Mouse (Mus musculus) thymus, adult 2 months (tissue): ENCODE measurements around the gene Tram2. TPM values are rescaled to one million over a fixed set of nuclear protein-coding genes. Genes with fewer than 3 reads are reported as not detected.
A peak's percentile ranks its signal among the peaks of the same experiment; 100 is the strongest.

ENCODE experiments used
- DNase-seq: peaks from one replicate; pipeline ENCODE4 v3.0.0; 2021
- H3K27ac ChIP-seq: fragments of 200-500 bp; 2 replicates; pipeline ENCODE4 v1.5.1; 2012; ENCODE audit warnings: low read length, control low read depth; ENCODE audit not compliant: control insufficient read depth, insufficient read depth
- H3K27me3 ChIP-seq: fragments of 200-500 bp; 2 replicates; pipeline ENCODE4 v1.6.1; 2012; ENCODE audit warnings: mild to moderate bottlenecking, low read length, moderate library complexity, mixed read lengths; ENCODE audit not compliant: control insufficient read depth, insufficient read depth
- H3K36me3 ChIP-seq: fragments of 200-500 bp; 2 replicates; pipeline ENCODE4 v1.6.1; 2012; ENCODE audit warnings: mild to moderate bottlenecking, low read length, moderate library complexity; ENCODE audit not compliant: control insufficient read depth, insufficient read depth
- H3K4me1 ChIP-seq: fragments of 200-500 bp; replicated peaks from 2 replicates; pipeline ENCODE4 v1.6.1; 2012; ENCODE audit warnings: low read length; ENCODE audit not compliant: control insufficient read depth, insufficient read depth
- H3K4me3 ChIP-seq: fragments of 200-500 bp; 2 replicates; pipeline ENCODE4 v1.5.1; 2012; ENCODE audit warnings: mild to moderate bottlenecking, low read length, control low read depth, moderate library complexity; ENCODE audit not compliant: control insufficient read depth, insufficient read depth
- CTCF ChIP-seq: fragments of 200-500 bp; IDR thresholded peaks from 2 replicates; pipeline ENCODE4 v1.5.1; 2012; ENCODE audit warnings: mild to moderate bottlenecking, control low read depth, low read length, moderate library complexity, borderline replicate concordance; ENCODE audit not compliant: control insufficient read depth, poor library complexity, insufficient read depth; ENCODE audit errors: extremely low read depth
- POLR2A ChIP-seq: fragments of 200-500 bp; IDR thresholded peaks from 2 replicates; pipeline ENCODE4 v1.6.1; 2012; ENCODE audit warnings: mild to moderate bottlenecking, low read length, control low read depth, moderate library complexity; ENCODE audit not compliant: control insufficient read depth, poor library complexity, insufficient read depth; ENCODE audit errors: extremely low read depth
- WGBS: fragments of 180-500 bp; shearing (Covaris S2); methylation state at CpG from one replicate; pipeline ENCODE4 v1.1.7; 2018; 5-methylcytosine and 5-hydroxymethylcytosine counted together
- polyA plus RNA-seq: library from polyadenylated mRNA; depleted of rRNA; stranded (reverse); fragments of >200 nt; gene quantifications from 2 replicates; pipeline ENCODE4 v1.2.3, GENCODE M21; 2012; rRNA removed

Tram2 gene
- polyA plus RNA-seq, 1 experiment = 9.2 TPM

DNA sequence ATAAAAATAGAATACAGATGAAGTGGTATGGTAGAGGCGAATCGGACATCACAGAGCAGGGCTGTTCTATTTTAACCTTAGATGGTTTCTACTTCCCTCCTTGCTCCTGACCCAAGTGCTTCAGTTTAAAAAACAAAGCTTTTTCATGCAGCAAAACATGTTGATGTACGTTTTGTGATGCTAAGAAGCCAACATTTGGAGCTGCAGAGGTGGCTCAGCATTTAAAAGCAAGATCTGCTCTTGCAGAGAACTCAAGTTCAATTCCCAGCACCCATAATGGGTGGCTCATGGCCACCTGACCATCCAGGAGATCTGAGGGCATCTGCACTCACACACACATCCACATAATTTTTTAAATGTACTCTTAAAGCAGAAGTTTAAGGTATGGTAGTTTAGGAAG is 124.2 kb downstream of the Tram2 start:
- no peak overlapping the region for H3K4me3 ChIP-seq
- no peak overlapping the region for H3K27ac ChIP-seq
- H3K27me3 ChIP-seq = no peaks in the 10 kb centered on the region
- WGBS = 83% methylated on average over 3 of the region's 3 CpGs
- H3K36me3 ChIP-seq = no peaks in the 10 kb centered on the region
- peaks cover 11% of the 10 kb centered on the region for H3K4me1 ChIP-seq
- no peak for DNase-seq
- no peak for TF ChIP-seq CTCF

DNA sequence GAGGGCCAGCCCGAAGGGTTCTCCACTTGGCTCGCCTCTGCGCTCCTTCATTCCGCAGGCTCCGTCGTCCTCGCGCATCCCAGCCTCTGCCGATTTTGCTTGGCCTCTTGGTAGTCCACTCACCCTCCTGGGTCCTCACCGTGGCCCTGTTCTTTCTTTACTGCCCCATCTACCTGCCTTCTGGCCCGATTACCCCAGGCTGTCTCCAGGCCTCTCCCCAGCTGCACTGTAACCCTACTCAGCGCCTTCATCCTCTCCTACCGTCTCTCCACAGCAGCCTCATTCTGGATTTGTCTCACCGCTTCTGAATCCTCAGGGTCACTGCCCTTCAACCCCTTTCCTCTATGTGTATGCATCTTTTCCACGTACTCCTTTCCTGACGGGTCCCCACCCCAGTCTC is 127.2 kb downstream of the Tram2 start:
- Histone ChIP-seq H3K4me1 (peaks cover 11% of the 10 kb centered on the region), H3K27ac (no peak overlapping the region), H3K27me3 (no peaks in the 10 kb centered on the region), H3K4me3 (peak overlapping the region; percentile 42), H3K36me3 (no peaks in the 10 kb centered on the region)
- WGBS = 30% methylated on average over 16 of the region's 16 CpGs
- no peak for DNase-seq
- TF ChIP-seq CTCF (no peak), POLR2A (no peak)

DNA sequence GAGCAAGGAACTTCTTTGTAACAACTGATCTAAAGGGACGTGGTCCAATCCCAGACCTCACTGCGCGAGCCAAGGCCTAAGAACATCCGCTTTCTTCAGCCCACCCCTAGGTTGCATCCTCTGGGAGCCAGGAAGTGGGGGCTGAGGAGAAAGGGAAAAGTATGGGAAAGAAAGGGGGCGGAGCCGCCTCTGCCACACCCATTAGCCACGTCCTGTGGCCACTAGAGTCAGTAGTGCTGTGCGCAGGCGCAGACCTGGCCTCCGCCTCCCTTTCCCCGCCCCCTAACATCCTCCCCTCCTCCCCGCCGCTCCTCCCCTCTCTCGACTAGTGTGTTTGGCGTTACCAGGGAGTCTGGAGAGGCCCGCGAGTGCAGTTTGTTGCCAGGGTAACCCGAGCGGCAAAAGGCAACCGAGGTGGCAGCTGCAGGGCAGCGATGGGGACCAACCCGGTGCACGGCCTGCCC is 127.7 kb downstream of the Tram2 start, which contains the start of gene Efhc1:
Gene Efhc1 (plus strand): TSS at position 327 of the 464 bp plus-strand sequence.
- H3K36me3 ChIP-seq = no peaks in the 10 kb centered on the region
- TF ChIP-seq CTCF (no peak), POLR2A (no peak; the same call in 1 of the 2 replicates)
- H3K27me3 ChIP-seq = no peaks in the 10 kb centered on the region
- WGBS = 9% methylated on average over 22 of the region's 23 CpGs
- H3K27ac ChIP-seq = no peak within 1 kb of the TSS
- peak; percentile 85 for DNase-seq
- H3K4me3 ChIP-seq = peak within 1 kb of the TSS; percentile 42
- H3K4me1 ChIP-seq = peaks cover 11% of the 10 kb centered on the region

Other genes starting within 250 kb of the Tram2 start
- gene Paqr8, start 188.6 kb downstream of the Tram2 start, polyA plus RNA-seq = 9.6 and 10.6 TPM in 2 replicates
- 0.55 and 2.6 TPM in 2 replicates for gene Efhc1, start 127.6 kb downstream of the Tram2 start, polyA plus RNA-seq
- gene Tmem14a, start 139.3 kb upstream of the Tram2 start, polyA plus RNA-seq = 1.8 and 2.5 TPM in 2 replicates
- 0.97 and 1.8 TPM in 2 replicates for gene Gsta3, start 161.4 kb upstream of the Tram2 start, polyA plus RNA-seq